Mouse (Mus musculus): ENCODE measurements around the gene Wfdc15a.

DNA sequence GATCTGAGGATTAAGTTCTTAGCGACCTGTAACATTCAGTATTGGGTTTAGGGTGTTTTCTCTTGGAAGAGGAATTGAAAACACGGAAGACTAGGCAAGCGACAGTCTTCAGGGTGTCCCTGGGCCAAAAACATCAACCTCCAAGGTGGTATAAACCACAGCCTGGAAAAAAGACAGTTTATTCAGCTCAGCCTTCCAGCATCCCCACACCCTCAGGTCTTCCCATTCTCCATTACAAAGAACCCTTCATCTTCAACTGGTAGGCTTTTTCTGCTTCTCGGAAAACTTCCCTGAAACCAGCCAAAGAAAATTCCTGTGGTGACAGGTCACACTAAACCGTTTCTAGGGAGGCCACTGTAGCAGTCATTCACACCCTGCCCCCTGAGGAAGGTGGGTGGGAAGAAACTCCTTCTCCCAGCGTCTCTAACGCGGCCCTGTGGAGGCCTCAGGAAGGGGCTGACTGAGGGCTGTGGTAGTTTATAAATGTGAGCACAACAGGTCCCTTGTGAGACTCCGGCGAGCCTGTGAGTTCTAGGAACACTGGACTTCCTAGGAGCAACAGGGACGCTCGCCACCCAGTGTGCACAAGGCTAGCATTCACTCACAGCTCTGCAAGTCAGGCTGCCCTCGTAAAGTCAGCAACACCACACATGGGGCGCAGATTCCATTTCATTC, 49.7 kb downstream of the Wfdc15a start:
- TF ChIP-seq CTCF (IDR thresholded peaks at IDR 0.05; ENCODE audit: low read depth, low read length) (no peak), POLR2A (IDR thresholded peaks at IDR 0.05; ENCODE audit: insufficient read depth, low read length) (no peak)
